Mouse (Mus musculus): ENCODE results near the gene Ndufs5. TPM values are rescaled to one million over a fixed set of nuclear protein-coding genes. Genes with fewer than 3 reads are reported as not detected.

Gene Ndufs5
- total RNA-seq, 2 experiments from 2014 or later = 169 to 194 TPM

DNA sequence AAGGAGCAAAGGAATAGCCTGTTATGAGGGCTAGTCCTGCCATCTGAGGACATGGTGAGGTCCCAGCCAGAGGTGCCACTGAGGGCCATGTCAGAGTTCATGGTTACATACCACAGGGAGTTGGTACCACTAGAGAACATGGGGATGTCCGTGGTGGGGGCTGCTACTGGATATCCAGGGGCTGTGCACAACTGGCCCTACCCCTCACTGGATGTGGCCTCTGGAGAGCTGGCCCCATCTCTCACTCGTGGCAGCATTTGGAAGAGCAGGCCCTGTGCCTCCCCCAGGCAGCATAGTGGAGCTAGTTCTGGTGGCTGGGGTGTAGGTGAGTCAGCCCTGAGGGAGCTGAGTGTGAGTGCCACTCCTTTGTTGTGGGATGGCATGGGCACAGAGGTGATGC lies 14.9 kb upstream of the Ndufs5 start:
- DNase-seq (ENCODE audit: low spot score in 2 of 2) = no peak
- TF ChIP-seq CTCF (conservative IDR thresholded peaks at IDR 0.05) = no peak
- Histone ChIP-seq H3K27ac (peak overlapping the region; percentile 39; the same call in 1 of the 2 replicates), H3K4me3 (no peak overlapping the region)

DNA sequence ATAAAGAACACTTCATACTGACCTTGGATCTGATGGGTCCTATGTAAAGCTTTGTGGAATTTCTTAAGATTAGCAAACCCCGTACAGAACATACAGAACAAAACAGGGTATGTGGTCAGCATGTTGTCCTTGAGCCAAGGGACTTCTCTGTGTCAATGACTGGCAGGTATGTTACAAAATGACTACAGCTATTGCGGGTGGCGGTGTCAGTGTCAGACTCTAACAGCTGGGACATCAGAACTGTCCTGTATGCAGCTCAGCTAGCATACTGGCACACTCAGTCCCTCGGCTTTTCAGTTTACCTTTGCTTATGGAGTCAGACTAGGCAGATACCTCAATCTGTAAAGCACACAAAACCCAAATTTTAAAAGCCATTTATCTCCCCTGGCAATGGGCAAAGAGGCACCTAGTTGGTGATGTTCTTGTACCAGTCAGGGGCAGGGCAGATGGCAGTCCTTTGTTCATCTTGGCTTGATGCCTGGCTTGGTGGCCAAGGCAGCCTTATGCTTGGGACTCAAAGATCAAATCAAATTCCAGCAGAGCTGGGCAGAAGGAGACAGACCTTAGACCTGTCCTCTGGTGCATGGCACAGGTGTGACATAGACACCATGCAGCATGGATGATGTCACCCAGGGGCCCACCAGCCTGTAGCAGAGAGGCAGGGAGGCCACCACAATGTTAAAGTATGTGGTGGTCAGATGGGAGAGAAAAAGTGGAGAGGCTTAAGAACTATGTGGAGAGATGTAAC lies 14.3 kb upstream of the Ndufs5 start:
- DNase-seq (ENCODE audit: low spot score in 2 of 2) = no peak
- Histone ChIP-seq H3K27ac (peak overlapping the region; percentile 39; the same call in 1 of the 2 replicates), H3K4me3 (no peak overlapping the region)
- no peak for TF ChIP-seq CTCF (conservative IDR thresholded peaks at IDR 0.05)

DNA sequence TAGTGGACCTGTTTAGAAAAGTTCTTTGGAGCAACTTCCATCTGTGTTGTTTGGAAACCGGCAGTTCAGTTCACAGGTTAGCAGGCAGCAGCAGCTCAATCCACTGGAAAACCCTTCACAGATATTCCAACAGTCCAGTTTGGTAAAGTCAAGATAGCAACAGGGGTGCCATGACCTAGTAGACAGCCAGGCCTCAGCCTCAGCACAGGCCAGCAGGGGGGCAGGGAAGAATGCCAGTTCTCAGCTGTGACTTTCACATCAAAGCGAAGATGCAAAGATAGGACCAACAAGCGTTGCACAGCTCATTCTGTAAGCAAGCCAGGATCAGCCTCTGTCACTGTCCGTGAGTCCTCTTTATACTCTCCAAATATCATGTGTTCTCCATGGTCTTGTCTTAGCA lies 3.8 kb upstream of the Ndufs5 start:
- no peak overlapping the region for H3K4me3 ChIP-seq
- no peak overlapping the region for H3K27ac ChIP-seq
- TF ChIP-seq CTCF (conservative IDR thresholded peaks at IDR 0.05) = no peak
- DNase-seq (ENCODE audit: low spot score in 2 of 2) = no peak

DNA sequence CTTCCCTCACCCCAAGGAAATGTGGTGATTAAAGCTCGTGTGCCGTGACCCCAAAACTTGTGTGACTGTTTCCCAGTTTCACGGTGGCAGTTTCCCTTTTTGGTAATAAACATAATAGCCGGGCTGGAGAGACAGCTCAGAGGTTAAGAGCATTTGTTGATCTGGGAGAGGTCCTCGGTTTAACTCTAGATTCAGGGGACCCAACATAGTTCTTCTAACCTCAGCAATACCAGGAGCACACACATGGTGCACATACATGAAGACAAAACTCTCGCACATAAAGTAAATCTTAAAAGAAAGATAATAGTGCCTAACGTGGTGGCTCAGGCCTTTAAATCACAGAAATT lies 405 bp upstream of the Ndufs5 start:
- H3K27ac ChIP-seq = peak overlapping the region; percentile 98

DNA sequence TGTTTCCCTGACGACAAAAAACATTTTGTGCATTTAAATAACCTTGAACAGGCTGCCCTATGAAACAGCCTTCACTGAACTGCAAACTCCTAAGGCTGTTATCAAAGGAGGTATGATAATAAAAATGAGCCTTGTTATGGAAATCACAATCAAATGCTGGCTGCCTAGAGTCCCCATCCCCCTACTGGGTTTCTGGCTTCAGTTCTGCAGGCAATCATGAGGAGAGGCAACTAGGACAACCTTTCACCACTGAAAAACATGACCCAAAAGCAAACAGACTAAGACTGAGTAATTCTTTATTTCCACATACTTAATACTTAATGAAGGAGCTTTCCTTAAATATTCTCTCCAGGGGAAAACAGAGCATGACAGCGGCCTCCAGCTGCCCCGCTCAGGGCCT lies 5.6 kb downstream of the Ndufs5 start:
- no peak overlapping the region for H3K4me3 ChIP-seq
- H3K27ac ChIP-seq = peak overlapping the region; percentile 53; the same call in 1 of the 2 replicates
- DNase-seq (ENCODE audit: low spot score in 2 of 2) = peak in 1 of 2 experiments; percentile 19
- TF ChIP-seq CTCF (conservative IDR thresholded peaks at IDR 0.05) = no peak

More for the DNA sequence above, 405 bp upstream of the Ndufs5 start:
- peak overlapping the region; percentile 72 for H3K4me3 ChIP-seq
- no peak for TF ChIP-seq CTCF (conservative IDR thresholded peaks at IDR 0.05)
- DNase-seq (ENCODE audit: low spot score in 2 of 2) = no peak

DNA sequence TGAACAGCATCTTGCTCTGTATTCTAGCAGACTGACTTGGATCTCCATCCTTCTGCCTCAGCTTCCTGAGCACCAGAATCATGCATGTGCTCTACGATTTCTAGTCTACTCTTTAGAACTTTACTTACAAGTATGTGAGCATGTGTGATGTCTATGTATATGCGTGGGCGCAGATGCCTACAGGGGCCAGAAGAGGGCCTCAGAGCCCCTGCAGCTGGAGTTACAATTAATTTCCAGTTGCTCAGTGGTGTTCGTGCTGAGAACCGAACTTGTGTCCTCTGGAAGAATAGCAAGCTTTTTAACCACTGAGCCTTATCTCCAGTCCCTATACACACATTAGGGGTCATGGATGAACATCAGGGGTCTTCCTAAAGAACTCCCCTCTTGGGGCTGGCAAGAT lies 10.7 kb downstream of the Ndufs5 start:
- Histone ChIP-seq H3K4me3 (no peak overlapping the region), H3K27ac (no peak overlapping the region)
- DNase-seq (ENCODE audit: low spot score in 2 of 2) = no peak
- TF ChIP-seq CTCF (conservative IDR thresholded peaks at IDR 0.05) = no peak

DNA sequence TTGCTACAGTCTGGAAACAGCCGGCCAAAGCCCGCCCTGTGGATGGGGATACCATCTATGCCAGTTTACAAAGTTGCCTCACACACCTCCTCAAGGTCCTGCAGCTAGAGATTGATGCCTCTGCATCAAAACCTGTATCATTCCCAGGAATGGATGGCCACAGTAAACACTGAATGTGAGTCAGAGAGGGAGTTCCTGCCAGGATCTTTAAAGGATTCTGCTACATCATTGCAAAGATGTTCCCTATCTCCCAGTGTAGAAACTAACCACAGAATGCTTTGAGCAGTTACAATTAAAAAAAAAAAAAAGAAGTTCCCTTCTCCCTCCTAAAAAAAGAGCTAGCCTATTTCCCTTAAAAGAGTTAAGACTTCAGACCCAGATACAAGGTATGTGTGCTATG lies 12.7 kb downstream of the Ndufs5 start:
- no peak for TF ChIP-seq CTCF (conservative IDR thresholded peaks at IDR 0.05)
- Histone ChIP-seq H3K27ac (no peak overlapping the region), H3K4me3 (no peak overlapping the region)
- no peak for DNase-seq (ENCODE audit: low spot score in 2 of 2)

DNA sequence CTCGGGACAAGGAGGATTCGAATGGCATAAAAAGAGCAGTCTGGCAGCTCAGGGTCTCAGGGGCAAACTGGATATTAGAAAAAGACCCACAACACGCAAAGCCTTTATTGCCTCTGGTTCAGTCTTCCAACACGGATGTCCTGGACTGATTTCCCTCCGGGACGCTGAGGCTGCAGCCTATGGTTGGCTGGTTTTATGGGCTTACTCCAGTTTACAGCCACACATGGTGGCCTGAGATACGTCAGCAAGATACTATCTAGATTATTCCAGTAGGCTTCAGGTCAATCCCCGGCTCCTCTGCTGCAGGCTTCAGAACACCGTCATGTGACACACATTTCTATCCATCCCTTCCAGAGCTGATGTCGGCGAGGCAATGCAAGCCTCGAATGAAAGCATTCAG lies 24.6 kb downstream of the Ndufs5 start:
- no peak overlapping the region for H3K27ac ChIP-seq
- H3K4me3 ChIP-seq = no peak overlapping the region
- TF ChIP-seq CTCF (conservative IDR thresholded peaks at IDR 0.05) = no peak
- no peak for DNase-seq (ENCODE audit: low spot score in 2 of 2)

DNA sequence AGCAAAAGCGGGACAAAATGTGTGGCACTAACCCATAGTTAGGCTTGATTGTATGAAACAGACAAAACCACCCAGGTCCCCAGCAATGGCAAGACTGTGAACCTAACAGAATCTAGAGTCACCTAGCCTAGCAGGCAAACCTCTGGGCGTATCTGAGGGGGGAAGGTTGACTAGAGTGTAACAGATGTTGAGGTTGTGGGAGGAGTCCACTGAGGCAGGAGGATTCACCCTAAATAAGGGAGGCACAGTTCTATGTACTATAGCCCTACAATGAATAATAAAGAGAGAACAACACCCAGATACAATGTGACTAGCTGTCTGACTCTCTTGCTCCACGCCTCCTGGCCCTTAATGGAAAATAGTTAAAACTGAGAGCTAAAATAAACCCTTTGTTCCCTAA lies 25.9 kb downstream of the Ndufs5 start:
- DNase-seq (ENCODE audit: low spot score in 2 of 2) = no peak
- no peak overlapping the region for H3K4me3 ChIP-seq
- no peak overlapping the region for H3K27ac ChIP-seq
- TF ChIP-seq CTCF (conservative IDR thresholded peaks at IDR 0.05) = no peak

DNA sequence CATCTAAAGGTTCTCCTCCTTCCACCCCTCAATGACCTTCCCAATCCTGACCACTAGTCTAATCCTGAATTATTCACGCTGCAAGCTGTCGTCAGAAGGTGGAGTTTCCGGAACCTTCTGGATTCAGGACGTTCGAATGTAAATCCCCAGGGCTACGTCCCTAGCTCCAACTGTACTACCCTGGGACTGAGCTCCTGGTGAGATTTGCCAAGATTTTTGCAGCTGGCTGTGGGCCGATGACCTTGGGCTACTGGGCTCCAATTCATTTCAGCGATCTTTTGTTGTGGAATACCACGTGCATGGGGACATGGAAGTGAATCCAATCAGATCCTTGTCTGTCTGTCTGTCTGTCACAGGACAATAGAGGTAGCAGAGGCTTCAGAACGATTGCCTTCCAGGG lies 27.7 kb downstream of the Ndufs5 start:
- Histone ChIP-seq H3K27ac (no peak overlapping the region), H3K4me3 (no peak overlapping the region)
- no peak for DNase-seq (ENCODE audit: low spot score in 2 of 2)
- TF ChIP-seq CTCF (conservative IDR thresholded peaks at IDR 0.05) = no peak

DNA sequence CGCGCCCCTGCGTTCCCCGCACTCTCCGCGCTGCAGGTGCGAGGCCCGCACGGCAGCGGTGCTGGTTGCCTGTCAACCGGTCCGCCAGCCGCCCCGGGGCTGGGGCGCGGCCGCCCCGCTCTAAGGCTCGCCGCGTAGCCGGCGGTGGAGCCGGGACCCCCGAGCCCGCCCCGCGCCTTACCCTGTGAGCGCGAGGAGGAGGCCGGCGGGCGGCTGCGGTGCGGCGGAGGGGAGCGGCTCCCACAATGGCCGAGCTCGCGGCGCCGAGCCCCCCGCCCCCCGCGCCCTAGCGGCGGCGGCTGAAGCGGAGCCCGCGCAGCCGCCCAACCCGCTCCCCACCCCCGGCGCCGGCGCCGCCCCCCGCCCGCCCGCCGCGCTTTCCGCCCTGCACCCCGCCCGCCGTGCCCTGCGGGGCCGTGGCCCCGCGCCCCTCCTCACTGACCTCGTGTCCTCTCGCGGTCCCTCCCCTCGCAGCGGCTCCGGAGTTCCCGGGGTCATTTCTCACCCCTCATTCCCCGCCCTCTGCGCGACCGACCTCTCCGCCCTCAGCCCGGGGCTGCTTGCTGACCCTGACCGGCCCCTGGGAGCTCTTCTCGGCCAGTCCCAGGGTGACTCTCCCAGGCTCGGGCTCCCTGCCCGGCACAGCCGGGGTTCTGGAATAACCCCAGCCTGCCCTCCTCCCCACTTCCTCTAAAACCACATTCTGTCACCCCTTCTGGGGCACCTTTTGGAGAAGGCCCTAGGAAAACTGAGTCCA lies 30.8 kb downstream of the Ndufs5 start:
- H3K27ac ChIP-seq = peak overlapping the region; percentile 94
- H3K4me3 ChIP-seq = peak overlapping the region; percentile 90
- no peak for DNase-seq (ENCODE audit: low spot score in 2 of 2)
- no peak for TF ChIP-seq CTCF (conservative IDR thresholded peaks at IDR 0.05)

DNA sequence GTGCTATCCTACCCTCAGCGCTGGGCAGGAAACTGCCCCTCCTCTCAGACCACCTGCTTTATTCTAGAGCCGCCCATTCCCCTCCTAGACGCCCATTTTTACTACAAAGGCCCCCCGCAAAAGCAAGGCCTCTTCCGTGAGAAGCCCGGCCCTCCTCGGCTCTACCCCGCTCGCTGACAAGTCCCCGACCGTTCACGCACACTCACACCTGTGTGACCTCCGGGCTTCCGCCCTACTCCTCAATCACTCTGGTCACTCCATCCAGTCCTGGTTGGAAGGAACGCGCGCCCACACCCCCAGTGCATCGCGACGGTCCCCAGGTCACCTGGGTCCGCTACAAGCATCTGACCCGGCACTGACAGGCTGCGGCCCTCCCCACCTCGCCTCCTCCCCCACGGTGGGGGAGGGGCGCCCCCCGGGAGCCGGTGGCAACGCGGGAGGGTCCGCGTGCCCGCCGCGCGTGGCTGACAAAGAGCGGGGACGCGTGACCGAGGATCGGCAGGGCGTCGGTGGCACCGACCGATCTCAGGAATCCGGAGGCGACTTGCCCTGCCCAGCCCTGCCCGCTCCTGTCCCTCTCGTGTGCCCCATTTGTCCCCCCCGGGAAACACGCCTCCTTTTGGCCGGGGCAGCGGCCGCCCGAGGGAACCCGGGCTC lies 31.5 kb downstream of the Ndufs5 start:
- Histone ChIP-seq H3K27ac (peak overlapping the region; percentile 94), H3K4me3 (peak overlapping the region; percentile 90)
- TF ChIP-seq CTCF (conservative IDR thresholded peaks at IDR 0.05) = no peak
- no peak for DNase-seq (ENCODE audit: low spot score in 2 of 2)

DNA sequence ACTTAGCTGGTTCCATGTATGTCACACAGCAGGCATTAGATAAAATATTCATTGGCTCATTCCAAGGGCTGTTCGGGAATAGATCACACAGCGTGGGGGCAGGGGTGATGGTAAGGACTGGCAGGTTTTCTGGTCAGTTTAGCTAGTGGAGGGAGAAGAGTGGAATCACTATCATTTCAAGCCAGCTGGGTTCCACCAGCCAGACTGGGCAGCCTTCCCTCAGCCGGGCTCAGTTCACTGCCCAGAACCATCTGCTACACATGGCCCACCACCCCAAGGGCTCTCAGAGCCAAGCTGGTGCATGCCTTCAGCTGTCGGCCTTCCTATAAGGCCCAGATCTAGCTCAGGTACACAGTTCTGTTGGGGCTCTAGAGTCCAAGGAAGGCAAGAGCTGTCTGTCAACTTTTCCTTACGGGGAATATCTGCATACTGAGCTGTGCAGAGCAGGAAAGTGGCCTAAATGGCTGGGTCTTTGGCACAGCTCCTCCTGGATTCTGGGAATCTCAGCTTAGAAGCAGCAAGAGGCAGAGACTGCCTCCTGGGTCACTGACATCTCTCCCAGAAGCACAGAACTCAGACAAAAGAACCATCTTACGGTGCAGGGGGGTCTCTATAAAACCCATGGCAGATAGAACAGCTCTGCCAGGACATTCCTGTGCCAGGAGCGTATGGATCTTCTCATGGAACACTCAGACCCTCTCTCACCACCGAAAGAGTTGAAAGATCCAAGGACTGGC lies 32.3 kb downstream of the Ndufs5 start:
- no peak for TF ChIP-seq CTCF (conservative IDR thresholded peaks at IDR 0.05)
- no peak for DNase-seq (ENCODE audit: low spot score in 2 of 2)

More for the DNA sequence above, 32.3 kb downstream of the Ndufs5 start:
- Histone ChIP-seq H3K4me3 (peak overlapping the region; percentile 90), H3K27ac (peak overlapping the region; percentile 94)
